In genomic region chr17:77471921-77472320, GRCm38 (mm10) we compare ENCODE assay signal across 25 mouse cellular contexts.
"Had no signal": no experiment of that assay in that cellular context is flagged by ENCODE, and none has a peak within 500 bp of the region (broad histone marks: within the 10 kb centered on the region; RNA-seq: fewer than 3 reads in every experiment).

No protein-coding gene starts in this region.

- H3K36me3 ChIP-seq: embryonic facial prominence, embryonic 12.5 days; embryonic facial prominence, embryonic 13.5 days; embryonic facial prominence, embryonic 15.5 days; forebrain, embryonic 10.5 days; forebrain, embryonic 12.5 days; forebrain, embryonic 15.5 days; heart, embryonic 10.5 days had no signal

- H3K9me3 ChIP-seq: embryonic facial prominence, embryonic 12.5 days; embryonic facial prominence, embryonic 13.5 days; embryonic facial prominence, embryonic 15.5 days; forebrain, embryonic 10.5 days; forebrain, embryonic 12.5 days; forebrain, embryonic 13.5 days; forebrain, embryonic 15.5 days; heart, embryonic 10.5 days had no signal

- H3K4me1 ChIP-seq: embryonic facial prominence, embryonic 12.5 days; embryonic facial prominence, embryonic 13.5 days; embryonic facial prominence, embryonic 15.5 days; forebrain, embryonic 10.5 days; forebrain, embryonic 12.5 days; forebrain, embryonic 13.5 days; forebrain, embryonic 15.5 days; heart, embryonic 10.5 days had no signal

- DNase-seq: cerebellum, adult 9-10 months; cerebellum, adult 9-11 months; cerebellum, postnatal 10 days; cerebellum, postnatal 14 days; cerebellum, postnatal 25 days; cerebellum, postnatal 36 days; embryo, embryonic 11 days; forebrain, postnatal 0 days; gastrocnemius, adult 2 months; gastrocnemius, postnatal 10 days; gastrocnemius, postnatal 14 days; gastrocnemius, postnatal 25 days; gastrocnemius, postnatal 36 days; heart, adult 11 months; heart, adult 18-20 months; heart, adult 2 months had no signal

- H3K27ac ChIP-seq: embryonic facial prominence, embryonic 12.5 days; embryonic facial prominence, embryonic 13.5 days; embryonic facial prominence, embryonic 15.5 days; forebrain, embryonic 10.5 days; forebrain, embryonic 12.5 days; forebrain, embryonic 13.5 days; forebrain, embryonic 15.5 days; gastrocnemius, adult 2 months; heart, adult 2 months; heart, embryonic 10.5 days had no signal

- H3K4me3 ChIP-seq: embryonic facial prominence, embryonic 12.5 days; embryonic facial prominence, embryonic 13.5 days; embryonic facial prominence, embryonic 15.5 days; erythroblast, embryonic 14.5 days; forebrain, embryonic 10.5 days; forebrain, embryonic 12.5 days; forebrain, embryonic 13.5 days; forebrain, embryonic 15.5 days; gastrocnemius, adult 2 months; heart, adult 2 months; heart, embryonic 10.5 days had no signal

- H3K9ac ChIP-seq: embryonic facial prominence, embryonic 12.5 days; embryonic facial prominence, embryonic 13.5 days; embryonic facial prominence, embryonic 15.5 days; forebrain, embryonic 12.5 days; forebrain, embryonic 13.5 days; forebrain, embryonic 15.5 days; forebrain, postnatal 0 days had no signal

- H3K27me3 ChIP-seq: embryonic facial prominence, embryonic 12.5 days; embryonic facial prominence, embryonic 13.5 days; embryonic facial prominence, embryonic 15.5 days; forebrain, embryonic 12.5 days; forebrain, embryonic 13.5 days; forebrain, embryonic 15.5 days had no signal
